Mouse (Mus musculus) thymus, adult 2 months (tissue): ENCODE measurements around the gene Fbxo45. TPM values are rescaled to one million over a fixed set of nuclear protein-coding genes. Genes with fewer than 3 reads are reported as not detected.

ENCODE experiments used
- DNase-seq: peaks from one replicate; pipeline ENCODE4 v3.0.0; 2021
- H3K27ac ChIP-seq: fragments of 200-500 bp; 2 replicates; pipeline ENCODE4 v1.5.1; 2012; ENCODE audit warnings: low read length, control low read depth; ENCODE audit not compliant: control insufficient read depth, insufficient read depth
- H3K27me3 ChIP-seq: fragments of 200-500 bp; 2 replicates; pipeline ENCODE4 v1.6.1; 2012; ENCODE audit warnings: mild to moderate bottlenecking, low read length, moderate library complexity, mixed read lengths; ENCODE audit not compliant: control insufficient read depth, insufficient read depth
- H3K36me3 ChIP-seq: fragments of 200-500 bp; 2 replicates; pipeline ENCODE4 v1.6.1; 2012; ENCODE audit warnings: mild to moderate bottlenecking, low read length, moderate library complexity; ENCODE audit not compliant: control insufficient read depth, insufficient read depth
- H3K4me1 ChIP-seq: fragments of 200-500 bp; replicated peaks from 2 replicates; pipeline ENCODE4 v1.6.1; 2012; ENCODE audit warnings: low read length; ENCODE audit not compliant: control insufficient read depth, insufficient read depth
- H3K4me3 ChIP-seq: fragments of 200-500 bp; 2 replicates; pipeline ENCODE4 v1.5.1; 2012; ENCODE audit warnings: mild to moderate bottlenecking, low read length, control low read depth, moderate library complexity; ENCODE audit not compliant: control insufficient read depth, insufficient read depth
- CTCF ChIP-seq: fragments of 200-500 bp; IDR thresholded peaks from 2 replicates; pipeline ENCODE4 v1.5.1; 2012; ENCODE audit warnings: mild to moderate bottlenecking, control low read depth, low read length, moderate library complexity, borderline replicate concordance; ENCODE audit not compliant: control insufficient read depth, poor library complexity, insufficient read depth; ENCODE audit errors: extremely low read depth
- POLR2A ChIP-seq: fragments of 200-500 bp; IDR thresholded peaks from 2 replicates; pipeline ENCODE4 v1.6.1; 2012; ENCODE audit warnings: mild to moderate bottlenecking, low read length, control low read depth, moderate library complexity; ENCODE audit not compliant: control insufficient read depth, poor library complexity, insufficient read depth; ENCODE audit errors: extremely low read depth
- WGBS: fragments of 180-500 bp; shearing (Covaris S2); methylation state at CpG from one replicate; pipeline ENCODE4 v1.1.7; 2018; 5-methylcytosine and 5-hydroxymethylcytosine counted together
- polyA plus RNA-seq: library from polyadenylated mRNA; depleted of rRNA; stranded (reverse); fragments of >200 nt; gene quantifications from 2 replicates; pipeline ENCODE4 v1.2.3, GENCODE M21; 2012; rRNA removed

Fbxo45 gene
- polyA plus RNA-seq, 1 experiment, result 6.5 TPM

DNA sequence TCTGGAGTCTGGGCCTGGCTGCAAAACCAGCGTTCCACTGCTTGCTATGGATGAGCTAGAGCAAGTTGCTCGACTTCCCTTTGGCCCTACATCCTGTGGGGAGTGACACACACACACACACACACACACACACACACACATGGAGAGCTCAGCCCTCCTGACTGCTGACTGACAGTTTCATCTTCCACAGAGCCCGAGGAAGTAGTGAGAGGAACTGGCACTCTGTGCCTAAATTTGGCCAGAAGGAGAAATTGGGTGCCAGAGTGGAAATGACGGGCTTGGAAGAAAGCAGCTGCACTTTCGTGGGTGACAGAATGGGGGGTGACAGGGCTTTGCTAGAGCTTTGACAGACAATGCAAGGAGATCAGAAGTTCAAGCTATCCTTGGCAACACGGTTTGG lies 57.8 kb downstream of the Fbxo45 start:
- H3K4me3 ChIP-seq, result no peak overlapping the region
- H3K27me3 ChIP-seq, result no peaks in the 10 kb centered on the region
- H3K36me3 ChIP-seq, result no peaks in the 10 kb centered on the region
- peak; percentile 32 for DNase-seq
- H3K27ac ChIP-seq, result no peak overlapping the region
- 8% methylated on average over 6 of the region's 6 CpGs for WGBS
- TF ChIP-seq POLR2A, result no peak
- no peak for TF ChIP-seq CTCF
- H3K4me1 ChIP-seq, result peaks cover 18% of the 10 kb centered on the region

DNA sequence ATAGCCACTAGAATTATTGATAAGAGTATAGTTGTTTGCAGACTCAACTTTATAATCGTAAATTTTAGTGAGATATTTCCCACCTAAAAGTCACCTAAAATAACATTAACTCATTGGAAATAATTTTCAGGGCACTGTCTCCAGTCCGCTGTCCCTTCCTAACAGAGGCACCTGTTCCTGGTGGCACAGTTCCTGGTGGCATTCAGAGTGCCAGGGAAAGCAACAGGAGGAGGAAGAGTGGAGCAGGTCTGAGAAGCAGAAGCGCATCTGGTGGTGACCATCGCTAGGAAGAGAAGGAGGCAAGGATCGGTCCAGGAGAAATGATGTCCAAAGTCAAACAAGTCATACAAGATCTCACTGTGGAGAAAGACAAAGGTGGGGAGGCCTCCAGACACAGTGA lies 60.9 kb downstream of the Fbxo45 start:
- Histone ChIP-seq H3K27me3 (no peaks in the 10 kb centered on the region), H3K4me3 (no peak overlapping the region), H3K36me3 (no peaks in the 10 kb centered on the region), H3K27ac (no peak overlapping the region), H3K4me1 (peaks cover 18% of the 10 kb centered on the region)
- TF ChIP-seq CTCF (no peak), POLR2A (no peak)
- WGBS, result 96% methylated on average over 5 of the region's 5 CpGs
- DNase-seq, result no peak

Other genes starting within 250 kb of the Fbxo45 start
- 7.6 and 7.9 TPM in 2 replicates for gene Senp5, start 243.9 kb downstream of the Fbxo45 start, polyA plus RNA-seq
- 35.3 and 40.8 TPM in 2 replicates for gene Pak2, start 167.8 kb downstream of the Fbxo45 start, polyA plus RNA-seq
- gene Pigx, start 147.4 kb downstream of the Fbxo45 start, polyA plus RNA-seq, result 81.6 and 89.5 TPM in 2 replicates
- gene Cep19, start 147.4 kb downstream of the Fbxo45 start, polyA plus RNA-seq, result 21.4 and 21.7 TPM in 2 replicates
- 148 and 157 TPM in 2 replicates for gene Nrros, start 81.6 kb downstream of the Fbxo45 start, polyA plus RNA-seq
- 0.65 and 0.79 TPM in 2 replicates for gene Bex6, start 67.3 kb downstream of the Fbxo45 start, polyA plus RNA-seq
- 5.3 and 5.4 TPM in 2 replicates for gene Wdr53, start 69 bp upstream of the Fbxo45 start, polyA plus RNA-seq
- gene Smco1, start 24.3 kb upstream of the Fbxo45 start, polyA plus RNA-seq, result 0.26 TPM in 1 of 2 replicates, not detected in the other
- 11.6 and 18.8 TPM in 2 replicates for gene Rnf168, start 30.3 kb upstream of the Fbxo45 start, polyA plus RNA-seq
- 50.1 and 60.4 TPM in 2 replicates for gene Ubxn7, start 85.1 kb upstream of the Fbxo45 start, polyA plus RNA-seq
- gene Tm4sf19, start 153.3 kb upstream of the Fbxo45 start, polyA plus RNA-seq, result 0.23 TPM in 2 replicates
- 2.5 and 3.8 TPM in 2 replicates for gene Tctex1d2, start 172.5 kb upstream of the Fbxo45 start, polyA plus RNA-seq
- 19.7 and 21.2 TPM in 2 replicates for gene Pcyt1a, start 183.8 kb upstream of the Fbxo45 start, polyA plus RNA-seq
- gene Slc51a, start 240.7 kb upstream of the Fbxo45 start, polyA plus RNA-seq, result 1.3 and 1.5 TPM in 2 replicates
- gene Zdhhc19, start 249.1 kb upstream of the Fbxo45 start, polyA plus RNA-seq, result not detected in 2 replicates